Mouse (Mus musculus): ENCODE data around the gene Ralbp1. TPM values are rescaled to one million over a fixed set of nuclear protein-coding genes. Genes with fewer than 3 reads are reported as not detected.

Gene Ralbp1
- polyA plus RNA-seq, 1 experiment from 2014 or later, result 29.5 TPM

GRCm38 (mm10) chr17:65827119-65827840 is 58.3 kb downstream of the Ralbp1 start:
- no peaks in the 10 kb centered on the region for H3K27me3 ChIP-seq (ENCODE audit: insufficient read depth, low read length)
- no peak overlapping the region for H3K4me2 ChIP-seq (ENCODE audit: low read depth, low read length)
- 88% methylated on average over 16 of the region's 16 CpGs for WGBS (ENCODE audit: insufficient replicate concordance)
- H3K4me3 ChIP-seq (ENCODE audit: low read depth, low read length), result no peak overlapping the region
- TF ChIP-seq CTCF (IDR thresholded peaks at IDR 0.05; ENCODE audit: low read depth) (no peak), EP300 (IDR thresholded peaks at IDR 0.05; ENCODE audit: low read depth) (no peak)
- H3K36me3 ChIP-seq (replicated peaks; ENCODE audit: insufficient read depth, low read length), result peaks cover 69% of the 10 kb centered on the region
- no peak overlapping the region for H3K27ac ChIP-seq (ENCODE audit: low read depth)
- no peaks in the 10 kb centered on the region for H3K4me1 ChIP-seq (ENCODE audit: insufficient read depth)
- H3K9ac ChIP-seq (replicated peaks), result no peak overlapping the region
- ATAC-seq (no peak), DNase-seq (no peak)
- no peaks in the 10 kb centered on the region for H3K9me3 ChIP-seq (ENCODE audit: low read length)

- TF ChIP-seq EP300 (IDR thresholded peaks at IDR 0.05; ENCODE audit: low read depth) (no peak), CTCF (IDR thresholded peaks at IDR 0.05; ENCODE audit: low read depth) (no peak)
- H3K36me3 ChIP-seq (replicated peaks; ENCODE audit: insufficient read depth, low read length), result peaks cover 67% of the 10 kb centered on the region
- no peak overlapping the region for H3K9ac ChIP-seq (replicated peaks)
- H3K9me3 ChIP-seq (ENCODE audit: low read length), result no peaks in the 10 kb centered on the region
- H3K27ac ChIP-seq (ENCODE audit: low read depth), result no peak overlapping the region
- no peaks in the 10 kb centered on the region for H3K4me1 ChIP-seq (ENCODE audit: insufficient read depth)
- WGBS (ENCODE audit: insufficient replicate concordance), result 61% methylated on average over 9 of the region's 9 CpGs
- DNase-seq, result no peak
- H3K4me2 ChIP-seq (ENCODE audit: low read depth, low read length), result no peak overlapping the region
- ATAC-seq, result no peak
- H3K27me3 ChIP-seq (ENCODE audit: insufficient read depth, low read length), result no peaks in the 10 kb centered on the region
- no peak overlapping the region for H3K4me3 ChIP-seq (ENCODE audit: low read depth, low read length)
Observed at GRCm38 (mm10) chr17:65826257-65826656, 59.3 kb downstream of the Ralbp1 start.

GRCm38 (mm10) chr17:65824246-65824645 is 61.4 kb downstream of the Ralbp1 start:
- H3K27ac ChIP-seq (ENCODE audit: low read depth), result no peak overlapping the region
- 87% methylated on average over 10 of the region's 10 CpGs for WGBS (ENCODE audit: insufficient replicate concordance)
- no peak for TF ChIP-seq CTCF (IDR thresholded peaks at IDR 0.05; ENCODE audit: low read depth)
- TF ChIP-seq EP300 (IDR thresholded peaks at IDR 0.05; ENCODE audit: low read depth), result no peak

GRCm38 (mm10) chr17:65822423-65822822 is 63.2 kb downstream of the Ralbp1 start:
- Histone ChIP-seq H3K9ac (replicated peaks) (no peak overlapping the region), H3K4me1 (ENCODE audit: insufficient read depth) (no peaks in the 10 kb centered on the region), H3K27ac (ENCODE audit: low read depth) (no peak overlapping the region), H3K36me3 (replicated peaks; ENCODE audit: insufficient read depth, low read length) (peaks cover 62% of the 10 kb centered on the region), H3K4me2 (ENCODE audit: low read depth, low read length) (no peak overlapping the region), H3K4me3 (ENCODE audit: low read depth, low read length) (no peak overlapping the region), H3K9me3 (ENCODE audit: low read length) (no peaks in the 10 kb centered on the region), H3K27me3 (ENCODE audit: insufficient read depth, low read length) (no peaks in the 10 kb centered on the region)
- DNase-seq, result no peak
- ATAC-seq, result no peak
- 90% methylated on average over 5 of the region's 5 CpGs for WGBS (ENCODE audit: insufficient replicate concordance)
- TF ChIP-seq CTCF (IDR thresholded peaks at IDR 0.05; ENCODE audit: low read depth), result no peak
- TF ChIP-seq EP300 (IDR thresholded peaks at IDR 0.05; ENCODE audit: low read depth), result no peak

More at GRCm38 (mm10) chr17:65824246-65824645, 61.4 kb downstream of the Ralbp1 start:
- Histone ChIP-seq H3K9me3 (ENCODE audit: low read length) (no peaks in the 10 kb centered on the region), H3K4me2 (ENCODE audit: low read depth, low read length) (no peak overlapping the region), H3K4me3 (ENCODE audit: low read depth, low read length) (no peak overlapping the region), H3K9ac (replicated peaks) (no peak overlapping the region), H3K27me3 (ENCODE audit: insufficient read depth, low read length) (no peaks in the 10 kb centered on the region), H3K36me3 (replicated peaks; ENCODE audit: insufficient read depth, low read length) (peaks cover 61% of the 10 kb centered on the region), H3K4me1 (ENCODE audit: insufficient read depth) (no peaks in the 10 kb centered on the region)
- DNase-seq, result no peak
- no peak for ATAC-seq

- Histone ChIP-seq H3K36me3 (replicated peaks; ENCODE audit: insufficient read depth, low read length) (peaks cover 72% of the 10 kb centered on the region), H3K27ac (ENCODE audit: low read depth) (no peak overlapping the region), H3K27me3 (ENCODE audit: insufficient read depth, low read length) (no peaks in the 10 kb centered on the region), H3K4me2 (ENCODE audit: low read depth, low read length) (no peak overlapping the region), H3K4me3 (ENCODE audit: low read depth, low read length) (no peak overlapping the region), H3K4me1 (ENCODE audit: insufficient read depth) (no peaks in the 10 kb centered on the region), H3K9me3 (ENCODE audit: low read length) (no peaks in the 10 kb centered on the region), H3K9ac (replicated peaks) (no peak overlapping the region)
- 73% methylated on average over 5 of the region's 5 CpGs for WGBS (ENCODE audit: insufficient replicate concordance)
- ATAC-seq, result no peak
- no peak for TF ChIP-seq CTCF (IDR thresholded peaks at IDR 0.05; ENCODE audit: low read depth)
- TF ChIP-seq EP300 (IDR thresholded peaks at IDR 0.05; ENCODE audit: low read depth), result no peak
- DNase-seq, result no peak
Observed at GRCm38 (mm10) chr17:65820197-65820596, 65.4 kb downstream of the Ralbp1 start.

GRCm38 (mm10) chr17:65813763-65814162 is 71.8 kb downstream of the Ralbp1 start:
- Histone ChIP-seq H3K4me1 (ENCODE audit: insufficient read depth) (no peaks in the 10 kb centered on the region), H3K9ac (replicated peaks) (no peak overlapping the region), H3K9me3 (ENCODE audit: low read length) (no peaks in the 10 kb centered on the region), H3K27ac (ENCODE audit: low read depth) (no peak overlapping the region), H3K36me3 (replicated peaks; ENCODE audit: insufficient read depth, low read length) (peaks cover 67% of the 10 kb centered on the region), H3K4me3 (ENCODE audit: low read depth, low read length) (no peak overlapping the region), H3K27me3 (ENCODE audit: insufficient read depth, low read length) (no peaks in the 10 kb centered on the region), H3K4me2 (ENCODE audit: low read depth, low read length) (no peak overlapping the region)
- 85% methylated on average over 8 of the region's 8 CpGs for WGBS (ENCODE audit: insufficient replicate concordance)
- ATAC-seq, result no peak
- TF ChIP-seq CTCF (IDR thresholded peaks at IDR 0.05; ENCODE audit: low read depth) (no peak), EP300 (IDR thresholded peaks at IDR 0.05; ENCODE audit: low read depth) (no peak)
- no peak for DNase-seq
